Mouse (Mus musculus) erythroid progenitor cell, adult 5-6 weeks (primary cell): ENCODE results near the gene Arfip1. TPM values are rescaled to one million over a fixed set of nuclear protein-coding genes. Genes with fewer than 3 reads are reported as not detected.
A peak's percentile ranks its signal among the peaks of the same experiment; 100 is the strongest.
"Not testable (repeated sequence)": the region's sequence is repeated elsewhere in the genome, so short reads cannot be mapped to it uniquely, and the experiment has no call there.

ENCODE experiments used
- ATAC-seq: replicated peaks from 2 replicates; pipeline ENCODE4 v1.8.0; 2016; ENCODE audit warnings: moderate number of reproducible peaks, mild to moderate bottlenecking, moderate TSS enrichment, inconsistent platforms; ENCODE audit not compliant: poor library complexity, low FRiP score, severe bottlenecking
- total RNA-seq, 2 experiments: library from RNA; stranded (forward) in 1 of 2; stranded (reverse) in 1 of 2; fragments of 150-400 nt in 1 of 2; fragments of 186-747, 209-891 nt in 1 of 2; gene quantifications; 2 replicates each; pipeline versions ENCODE4 v1.2.3 to v1.2.4; 2015 to 2017; ENCODE audit warnings: low replicate concordance in 2 of 2

Arfip1 gene
- total RNA-seq, 2 experiments from 2014 or later, result 3.4 to 4.2 TPM

GRCm38 (mm10) chr3:84582913-84583276, 470 bp upstream of the Arfip1 start:
- ATAC-seq, result 0 out of 2 replicates have a peak, but pooled peaks have one; percentile 14

GRCm38 (mm10) chr3:84581696-84582022, 766 bp downstream of the Arfip1 start:
- ATAC-seq, result no peak

DNA sequence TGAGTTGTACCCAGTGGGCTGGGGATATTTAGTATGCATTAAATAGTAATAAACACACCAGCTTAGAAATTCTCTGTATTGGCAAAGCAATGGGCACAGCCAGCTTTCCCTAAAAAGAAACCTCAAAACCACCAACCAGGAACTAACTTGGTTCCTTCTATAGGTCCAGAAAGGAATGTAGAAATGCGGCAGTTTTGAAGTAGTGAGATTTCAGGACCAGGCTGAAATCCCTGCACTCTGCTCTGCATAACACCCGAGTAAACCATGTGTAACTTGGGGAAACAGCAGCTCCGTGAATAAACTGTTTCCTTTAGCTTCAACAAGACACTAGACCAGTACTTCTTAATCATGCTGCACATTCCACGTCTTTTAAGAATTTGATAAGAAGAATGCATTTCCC, 1.7 kb downstream of the Arfip1 start:
- no peak for ATAC-seq

DNA sequence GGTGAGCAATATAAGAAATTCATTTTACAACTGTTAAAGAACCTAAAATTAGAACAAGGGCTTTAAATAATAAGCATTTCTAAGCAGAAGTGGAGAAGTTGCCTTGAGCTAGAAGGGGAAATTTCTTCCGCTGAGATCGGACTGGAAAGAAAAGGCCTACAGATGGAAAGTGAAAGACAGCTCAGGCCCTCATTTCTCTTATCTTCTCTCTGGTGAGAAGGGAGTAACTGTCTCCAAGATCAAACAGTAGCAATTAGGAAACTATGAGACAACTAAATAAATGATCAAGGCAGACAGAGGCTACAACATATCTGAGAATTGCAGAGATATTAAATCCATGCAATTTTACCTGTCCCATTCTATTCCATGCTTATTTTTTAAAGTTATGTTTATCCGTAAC, 11.9 kb downstream of the Arfip1 start:
- no peak for ATAC-seq

DNA sequence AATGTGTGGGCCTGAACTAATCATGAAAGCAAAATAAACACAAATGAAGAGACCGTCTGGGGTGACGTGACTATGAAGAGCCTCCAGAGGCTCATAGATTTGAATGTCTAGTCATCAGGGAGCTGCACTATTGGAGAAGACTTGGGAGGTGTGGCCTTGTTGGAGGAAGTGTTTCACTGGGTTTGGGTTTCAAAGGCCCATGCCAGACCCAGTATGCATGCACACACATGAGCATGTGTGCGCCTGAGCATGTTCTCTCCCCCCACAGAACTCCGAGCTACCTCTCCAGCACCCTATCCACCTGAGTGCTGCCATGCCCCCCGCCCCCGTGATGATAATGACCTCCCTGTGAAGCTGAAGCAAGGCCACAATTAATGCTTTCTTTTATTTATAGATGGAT, 12.8 kb downstream of the Arfip1 start:
- no peak for ATAC-seq

- no peak for ATAC-seq
Observed at GRCm38 (mm10) chr3:84568540-84568939, 13.9 kb downstream of the Arfip1 start.

DNA sequence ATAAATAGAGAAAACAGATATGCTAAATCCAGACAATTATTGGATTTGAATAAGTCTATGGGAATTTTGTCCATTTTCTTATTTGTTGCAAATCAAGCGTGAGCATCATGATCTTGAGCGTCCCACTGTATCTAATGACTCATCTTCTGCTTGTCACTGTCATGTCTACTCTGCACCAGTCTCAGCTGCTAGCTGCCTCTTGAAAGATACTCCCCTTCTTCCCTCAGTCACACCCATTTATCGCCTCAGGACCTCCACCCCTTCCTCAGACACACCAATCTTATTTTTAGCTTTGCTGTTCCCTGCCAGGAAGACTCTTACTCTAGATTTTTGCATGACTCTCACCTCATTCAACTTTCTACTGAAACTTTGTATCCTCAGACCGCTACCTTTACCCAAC, 19.0 kb downstream of the Arfip1 start:
- no peak for ATAC-seq

- ATAC-seq, result not testable (repeated sequence)
Observed at GRCm38 (mm10) chr3:84562911-84563310, 19.5 kb downstream of the Arfip1 start.

DNA sequence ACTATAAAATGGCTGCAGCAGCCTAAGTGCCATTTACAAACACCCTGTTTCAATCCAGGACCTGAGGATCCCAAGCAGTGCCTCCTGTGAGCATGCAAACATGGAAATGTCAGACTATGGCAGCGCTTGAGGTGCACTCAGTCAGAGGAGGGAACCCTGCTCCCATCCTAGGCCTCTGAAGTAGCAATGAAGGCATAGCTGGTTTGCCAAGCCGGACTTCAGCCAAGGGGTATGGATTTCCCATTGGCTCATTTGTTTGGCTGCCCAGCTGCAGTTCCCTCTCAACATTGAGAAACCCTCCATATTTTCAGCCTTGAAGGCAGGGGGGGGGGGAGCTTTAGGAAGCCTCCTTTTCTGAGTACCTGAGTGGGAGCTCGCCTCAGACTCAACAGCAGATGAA, 24.1 kb downstream of the Arfip1 start:
- ATAC-seq, result no peak

- no peak for ATAC-seq
Observed at GRCm38 (mm10) chr3:84555780-84556179, 26.6 kb downstream of the Arfip1 start.

DNA sequence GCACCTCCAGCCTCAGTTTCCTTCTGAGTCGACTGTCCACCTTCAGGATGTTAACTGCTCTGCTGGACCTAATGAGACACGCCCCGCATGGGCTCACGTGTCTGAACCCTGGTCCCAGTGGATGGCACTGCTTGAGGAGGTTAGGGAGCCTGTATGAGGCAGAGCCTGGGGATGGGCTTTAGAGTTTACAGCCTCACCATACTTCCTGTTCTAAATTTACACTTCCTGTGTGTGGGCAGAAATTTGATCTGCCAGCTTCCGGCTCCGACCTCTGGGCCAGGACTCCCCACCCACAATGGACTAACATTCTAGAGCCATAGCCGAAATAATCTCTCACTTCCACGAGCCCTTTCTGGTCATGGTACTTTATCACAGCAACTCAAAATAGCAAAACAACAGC, 35.2 kb downstream of the Arfip1 start:
- no peak for ATAC-seq

- ATAC-seq, result not testable (repeated sequence)
Observed at GRCm38 (mm10) chr3:84542450-84542849, 40.0 kb downstream of the Arfip1 start.

GRCm38 (mm10) chr3:84541881-84542280, 40.5 kb downstream of the Arfip1 start:
- no peak for ATAC-seq

GRCm38 (mm10) chr3:84540640-84541039, 41.8 kb downstream of the Arfip1 start:
- ATAC-seq, result no peak

GRCm38 (mm10) chr3:84536987-84537386, 45.4 kb downstream of the Arfip1 start:
- no peak for ATAC-seq

GRCm38 (mm10) chr3:84533227-84533626, 49.2 kb downstream of the Arfip1 start:
- ATAC-seq, result no peak

- no peak for ATAC-seq
Observed at GRCm38 (mm10) chr3:84529021-84529420, 53.4 kb downstream of the Arfip1 start.

DNA sequence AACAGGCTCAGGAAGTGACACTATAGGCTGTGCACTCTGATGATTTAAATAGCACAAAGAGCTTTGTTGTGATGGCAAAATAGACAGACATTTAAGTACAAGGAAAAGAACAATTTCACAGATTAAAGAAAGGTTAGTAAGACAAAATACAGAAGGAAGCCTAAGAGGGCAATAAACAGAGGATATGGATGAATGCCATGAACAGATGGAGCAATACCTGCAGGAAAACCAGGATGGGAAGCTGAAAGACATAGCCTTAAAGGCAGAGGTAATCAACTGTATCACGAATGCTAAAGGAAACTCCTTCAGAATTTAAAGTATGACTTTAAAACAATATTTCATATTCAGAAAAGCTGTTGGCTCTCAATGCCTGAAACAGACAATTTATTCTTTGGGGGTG, 57.5 kb downstream of the Arfip1 start:
- ATAC-seq, result no peak

- no peak for ATAC-seq
Observed at GRCm38 (mm10) chr3:84516163-84516562, 66.3 kb downstream of the Arfip1 start.

DNA sequence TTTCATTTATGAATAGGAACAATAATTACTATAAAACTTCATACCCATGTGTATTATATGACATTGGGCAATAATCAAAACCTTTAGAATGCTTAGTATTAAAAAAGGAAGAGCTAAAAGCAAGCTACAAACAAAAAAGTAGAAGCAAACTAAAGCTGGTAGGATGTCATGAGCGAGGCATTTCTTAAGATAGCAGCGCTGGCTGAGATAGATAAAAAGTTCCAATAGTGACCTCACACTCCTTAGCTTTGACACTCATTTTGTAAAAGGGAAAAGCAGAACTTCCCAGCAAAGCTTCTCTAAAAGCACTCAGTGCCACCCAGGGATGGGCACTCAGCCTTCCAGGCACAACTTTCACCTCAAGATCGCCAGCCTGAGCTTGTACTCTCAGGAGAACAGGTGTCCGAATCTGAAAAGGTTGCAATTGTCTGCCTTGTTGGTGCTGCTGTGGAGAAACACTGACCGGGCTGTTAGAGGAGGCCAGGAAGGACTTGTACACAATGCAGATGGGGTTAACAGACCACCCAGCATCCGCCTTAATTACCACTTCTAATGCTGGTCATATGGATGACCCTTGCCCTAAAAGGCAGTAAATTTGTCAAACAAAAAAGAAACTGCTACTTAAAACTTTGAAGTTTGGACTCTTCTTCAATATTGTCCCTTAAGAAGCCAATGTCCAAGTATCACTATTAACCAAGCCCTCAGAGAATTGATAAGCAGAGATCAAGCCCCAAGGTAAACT, 69.5 kb downstream of the Arfip1 start:
- no peak for ATAC-seq

DNA sequence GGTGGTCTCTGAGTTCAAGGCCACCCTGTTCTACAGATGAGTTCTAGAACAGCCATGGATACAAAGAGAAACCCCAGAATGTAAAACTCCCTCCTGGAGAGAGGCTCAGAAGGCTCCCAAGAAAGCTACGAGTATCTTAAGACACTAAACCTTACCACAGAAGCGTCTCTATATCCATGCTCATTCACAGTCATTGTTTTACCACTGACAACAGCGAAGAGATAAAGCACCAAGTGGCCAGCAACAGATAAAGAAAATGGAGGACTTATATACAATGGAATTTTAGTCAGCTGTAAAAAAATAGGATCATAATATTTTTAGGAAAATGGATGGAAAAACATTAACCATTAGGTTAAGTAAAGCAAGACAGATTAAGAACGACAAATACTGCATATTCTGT, 77.2 kb downstream of the Arfip1 start:
- no peak for ATAC-seq

DNA sequence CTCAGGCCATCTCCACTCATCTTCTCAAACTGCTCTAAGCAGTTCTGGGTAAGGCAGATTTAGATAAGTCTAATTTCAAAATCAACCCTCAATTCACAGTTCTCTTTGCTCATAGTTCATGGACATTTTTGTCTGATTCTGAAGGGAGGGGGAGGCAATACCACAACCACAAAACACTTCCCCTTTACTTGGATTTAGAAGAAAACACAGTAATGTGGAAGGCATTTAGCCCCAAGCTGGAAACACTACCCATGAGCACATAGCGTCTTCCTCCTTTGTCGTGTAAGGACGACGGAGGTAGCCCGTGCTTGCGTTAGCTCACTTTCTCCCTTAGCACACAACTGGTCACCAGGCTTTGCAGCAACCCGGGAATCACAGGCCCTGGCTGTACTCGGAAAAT, 78.1 kb downstream of the Arfip1 start:
- no peak for ATAC-seq
